Mouse (Mus musculus) CH12.LX (cell line): Measurements from ENCODE around the gene Ccdc24. TPM values are rescaled to one million over a fixed set of nuclear protein-coding genes. Genes with fewer than 3 reads are reported as not detected.

Experiments used
- DNase-seq: peaks from one replicate; pipeline ENCODE4 v3.0.0-alpha.2; 2013; ENCODE audit errors: extremely low read depth
- H3K27ac ChIP-seq: 2 replicates; pipeline ENCODE4 v1.5.1; 2012; ENCODE audit warnings: low read depth, mild to moderate bottlenecking, control low read depth, moderate library complexity; ENCODE audit not compliant: insufficient read depth
- H3K27me3 ChIP-seq: replicated peaks from 2 replicates; pipeline ENCODE3; 2012; ENCODE audit warnings: inconsistent platforms
- H3K36me3 ChIP-seq, 2 experiments: replicated peaks in 1 of 2; 2 replicates each; pipeline versions ENCODE3 to v1.6.1; 2012; ENCODE audit warnings: inconsistent platforms in 1 of 2, low read length in 1 of 2, mild to moderate bottlenecking in 1 of 2, mixed read lengths in 1 of 2, moderate library complexity in 1 of 2; ENCODE audit not compliant: control insufficient read depth in 1 of 2, insufficient read depth in 1 of 2
- H3K4me1 ChIP-seq, 2 experiments: 2 replicates each; pipeline ENCODE4 v1.6.1; 2012; ENCODE audit warnings: inconsistent platforms in 1 of 2, moderate library complexity in 1 of 2; ENCODE audit not compliant: insufficient read depth in 2 of 2, control insufficient read depth in 1 of 2
- H3K4me2 ChIP-seq: 2 replicates; pipeline ENCODE4 v1.6.1; 2012; ENCODE audit warnings: low read depth, mild to moderate bottlenecking, control low read depth; ENCODE audit not compliant: poor library complexity, insufficient read depth, severe bottlenecking
- H3K4me3 ChIP-seq, 3 experiments: fragments of 150-350 bp in 1 of 3; sonication (generic) in 1 of 3; replicated peaks in 1 of 3; 2 replicates each; pipeline versions ENCODE3 to v1.5.1; 2011 to 2012; ENCODE audit warnings: low read depth in 2 of 3, low read length in 2 of 3, mild to moderate bottlenecking in 2 of 3, moderate library complexity in 2 of 3, control low read depth in 1 of 3, improper control_type of control experiment in 1 of 3, inconsistent platforms in 1 of 3, mixed read lengths in 1 of 3; ENCODE audit not compliant: poor library complexity in 1 of 3
- H3K79me2 ChIP-seq: replicated peaks from 2 replicates; pipeline ENCODE4 v1.6.1; 2012; ENCODE audit warnings: mild to moderate bottlenecking, moderate library complexity; ENCODE audit not compliant: control insufficient read depth, poor library complexity, insufficient read depth, severe bottlenecking; ENCODE audit errors: extremely low read depth
- H3K9ac ChIP-seq: 2 replicates; pipeline ENCODE4 v1.6.1; 2012; ENCODE audit warnings: low read depth, mild to moderate bottlenecking, control low read depth, moderate library complexity; ENCODE audit not compliant: insufficient read depth
- H3K9me3 ChIP-seq: replicated peaks from 2 replicates; pipeline ENCODE3; 2012; ENCODE audit warnings: low read length, inconsistent platforms, mixed read lengths
- BHLHE40 ChIP-seq: IDR thresholded peaks from 2 replicates; pipeline ENCODE4 v1.6.1; 2011; ENCODE audit warnings: mild to moderate bottlenecking, low read depth, low read length, improper control_type of control experiment
- CHD2 ChIP-seq: IDR thresholded peaks from 2 replicates; pipeline ENCODE4 v1.6.1; 2011; ENCODE audit warnings: low read length, improper control_type of control experiment
- CTCF ChIP-seq, 2 experiments: IDR thresholded peaks in 1 of 2; conservative IDR thresholded peaks in 1 of 2; 2 replicates each; pipeline ENCODE4 v1.5.1; 2011 to 2012; ENCODE audit warnings: low read depth in 2 of 2, low read length in 2 of 2, improper control_type of control experiment in 1 of 2, inconsistent platforms in 1 of 2, mild to moderate bottlenecking in 1 of 2, moderate library complexity in 1 of 2
- E2F4 ChIP-seq: IDR thresholded peaks from 2 replicates; pipeline ENCODE4 v1.6.1; 2011; ENCODE audit warnings: low read depth, low read length, improper control_type of control experiment; ENCODE audit not compliant: insufficient replicate concordance
- EP300 ChIP-seq: IDR thresholded peaks from 2 replicates; pipeline ENCODE4 v1.6.1; 2011; ENCODE audit warnings: low read length, improper control_type of control experiment
- GABPA ChIP-seq: IDR thresholded peaks from 2 replicates; pipeline ENCODE4 v1.6.1; 2012; ENCODE audit warnings: low read depth, low read length, improper control_type of control experiment, inconsistent platforms; ENCODE audit not compliant: insufficient replicate concordance
- HCFC1 ChIP-seq: IDR thresholded peaks from 2 replicates; pipeline ENCODE4 v1.6.1; 2012; ENCODE audit warnings: low read depth, mild to moderate bottlenecking, inconsistent platforms, low read length, improper control_type of control experiment
- IRF4 ChIP-seq: IDR thresholded peaks from 2 replicates; pipeline ENCODE4 v1.6.1; 2014; ENCODE audit warnings: low read depth, mild to moderate bottlenecking, inconsistent platforms, low read length, improper control_type of control experiment
- JUN ChIP-seq: IDR thresholded peaks from 2 replicates; pipeline ENCODE4 v1.6.1; 2011; ENCODE audit warnings: low read depth, mild to moderate bottlenecking, low read length, improper control_type of control experiment, moderate library complexity; ENCODE audit not compliant: insufficient read depth
- JUND ChIP-seq: conservative IDR thresholded peaks from 2 replicates; pipeline ENCODE4 v1.6.1; 2011; ENCODE audit warnings: low read depth, low read length, improper control_type of control experiment
- KAT2A ChIP-seq: IDR thresholded peaks from 2 replicates; pipeline ENCODE4 v1.6.1; 2012; ENCODE audit warnings: low read length, improper control_type of control experiment, inconsistent platforms; ENCODE audit not compliant: insufficient replicate concordance
- MAFK ChIP-seq: IDR thresholded peaks from 2 replicates; pipeline ENCODE4 v1.6.1; 2011; ENCODE audit warnings: low read length, improper control_type of control experiment; ENCODE audit not compliant: insufficient replicate concordance
- MAZ ChIP-seq: IDR thresholded peaks from 2 replicates; pipeline ENCODE4 v1.6.1; 2012; ENCODE audit warnings: low read depth, mild to moderate bottlenecking, inconsistent platforms, low read length, improper control_type of control experiment, moderate library complexity
- MEF2A ChIP-seq: IDR thresholded peaks from 2 replicates; pipeline ENCODE4 v1.6.1; 2014; ENCODE audit warnings: low read depth, mild to moderate bottlenecking, inconsistent platforms, low read length, improper control_type of control experiment, borderline replicate concordance
- MYC ChIP-seq: IDR thresholded peaks from 2 replicates; pipeline ENCODE4 v1.6.1; 2011; ENCODE audit warnings: low read depth, mild to moderate bottlenecking, improper control_type of control experiment, low read length
- NELFE ChIP-seq: IDR thresholded peaks from 2 replicates; pipeline ENCODE4 v1.6.1; 2011; ENCODE audit warnings: low read depth, low read length, improper control_type of control experiment
- PAX5 ChIP-seq: IDR thresholded peaks from 2 replicates; pipeline ENCODE4 v1.6.1; 2012; ENCODE audit warnings: low read length, inconsistent platforms, mixed read lengths
- POLR2A ChIP-seq: IDR thresholded peaks from 2 replicates; pipeline ENCODE4 v1.6.1; 2011; ENCODE audit warnings: low read depth, mild to moderate bottlenecking, improper control_type of control experiment, low read length
- POLR2AphosphoS2 ChIP-seq: IDR thresholded peaks from 2 replicates; pipeline ENCODE4 v1.6.1; 2011; ENCODE audit warnings: low read depth, low read length, improper control_type of control experiment
- RCOR1 ChIP-seq: conservative IDR thresholded peaks from 2 replicates; pipeline ENCODE4 v1.6.1; 2012; ENCODE audit warnings: low read depth, mild to moderate bottlenecking, inconsistent platforms, low read length, improper control_type of control experiment
- SIN3A ChIP-seq: IDR thresholded peaks from 2 replicates; pipeline ENCODE4 v1.6.1; 2012; ENCODE audit warnings: low read length, improper control_type of control experiment, inconsistent platforms
- TBP ChIP-seq: conservative IDR thresholded peaks from 2 replicates; pipeline ENCODE4 v1.6.1; 2011; ENCODE audit warnings: low read depth, low read length, improper control_type of control experiment
- USF2 ChIP-seq: conservative IDR thresholded peaks from 2 replicates; pipeline ENCODE4 v1.6.1; 2011; ENCODE audit warnings: low read depth, low read length, improper control_type of control experiment
- ZKSCAN1 ChIP-seq: IDR thresholded peaks from 2 replicates; pipeline ENCODE4 v1.6.1; 2012; ENCODE audit warnings: low read depth, inconsistent platforms, low read length, improper control_type of control experiment, borderline replicate concordance
- dilution Hi-C: fragments of 300-500 bp; cut with MboI; formaldehyde crosslinking; loops from 2 replicates; pipeline ENCODE4 v1.14.3; 2020; ENCODE audit warnings: low sequenced_read_pairs; ENCODE audit not compliant: extremely low pct_unique_long_range_greater_than_20kb, extremely low pct_ligation_motif_present
- in situ Hi-C: fragments of 300-500 bp; cut with MboI; formaldehyde crosslinking; loops from 3 replicates; pipeline ENCODE4 v1.14.3; 2019; ENCODE audit warnings: low sequenced_read_pairs, low pct_ligation_motif_present, low pct_unique_long_range_greater_than_20kb, mixed read lengths
- polyA plus RNA-seq: library from polyadenylated mRNA; unstranded; fragments of >175 nt; gene quantifications from 2 replicates; pipeline ENCODE4 v1.2.1, GENCODE M21; 2012; ENCODE audit warnings: low read depth; ENCODE audit not compliant: insufficient read length
- total RNA-seq, 2 experiments: library from RNA; depleted of rRNA; stranded (reverse); fragments of 300-350 nt in 1 of 2; fragments of >200 nt in 1 of 2; gene quantifications; 2 replicates each; pipeline ENCODE4 v1.2.3; 2012 to 2014

Ccdc24 gene
- total and polyA plus RNA-seq, 3 experiments: 0.81 to 0.93 TPM; not detected in 1

GRCm38 (mm10) chr4:117894601-117895000, 22.2 kb upstream of the Ccdc24 start:
- no peak overlapping the region for H3K27ac ChIP-seq
- DNase-seq: no peak
- TF ChIP-seq TBP (no peak), PAX5 (no peak), CTCF (conservative IDR thresholded peaks at IDR 0.05 in 1 of 2, IDR thresholded peaks at IDR 0.05 in 1 of 2; ENCODE audit: low read depth in 2 of 2, low read length in 2 of 2) (no peak), ZKSCAN1 (no peak), KAT2A (no peak), JUND (no peak), MYC (no peak), HCFC1 (no peak), POLR2AphosphoS2 (no peak), POLR2A (no peak), GABPA (no peak), MAFK (no peak)
- TF ChIP-seq, all 38 proteins: peak for 0
- Histone ChIP-seq H3K27me3 (no peaks in the 10 kb centered on the region), H3K9me3 (no peaks in the 10 kb centered on the region), H3K4me3 (no peak overlapping the region), H3K36me3 (peaks cover 51 to 77% of the 10 kb centered on the region in 2 experiments), H3K4me1 (peaks cover 5 to 24% of the 10 kb centered on the region in 2 experiments), H3K9ac (no peak overlapping the region), H3K79me2 (peaks cover 7% of the 10 kb centered on the region; the same call in 1 of the 2 replicates), H3K4me2 (no peak overlapping the region)
- dilution Hi-C loops (no loop called here), in situ Hi-C loops (no loop called here)

- no peak overlapping the region for H3K9ac ChIP-seq
- H3K4me1 ChIP-seq: peaks cover 5 to 24% of the 10 kb centered on the region in 2 experiments
- DNase-seq: peak; percentile 41
- H3K79me2 ChIP-seq: peaks cover 7% of the 10 kb centered on the region; the same call in 1 of the 2 replicates
- H3K4me3 ChIP-seq: no peak overlapping the region
- TF ChIP-seq SIN3A (peak; percentile 66; the same call in 1 of the 2 replicates), MYC (no peak), MAFK (no peak), JUND (no peak)
- TF ChIP-seq, all 38 proteins: peak for 1
- Histone ChIP-seq H3K27ac (no peak overlapping the region), H3K27me3 (no peaks in the 10 kb centered on the region), H3K36me3 (peaks cover 45 to 77% of the 10 kb centered on the region in 2 experiments), H3K4me2 (no peak overlapping the region), H3K9me3 (no peaks in the 10 kb centered on the region)
- dilution Hi-C loops: no loop called here
- in situ Hi-C loops: no loop called here
These were observed 21.0 kb upstream of the Ccdc24 start for GRCm38 (mm10) chr4:117893376-117893775.

DNA sequence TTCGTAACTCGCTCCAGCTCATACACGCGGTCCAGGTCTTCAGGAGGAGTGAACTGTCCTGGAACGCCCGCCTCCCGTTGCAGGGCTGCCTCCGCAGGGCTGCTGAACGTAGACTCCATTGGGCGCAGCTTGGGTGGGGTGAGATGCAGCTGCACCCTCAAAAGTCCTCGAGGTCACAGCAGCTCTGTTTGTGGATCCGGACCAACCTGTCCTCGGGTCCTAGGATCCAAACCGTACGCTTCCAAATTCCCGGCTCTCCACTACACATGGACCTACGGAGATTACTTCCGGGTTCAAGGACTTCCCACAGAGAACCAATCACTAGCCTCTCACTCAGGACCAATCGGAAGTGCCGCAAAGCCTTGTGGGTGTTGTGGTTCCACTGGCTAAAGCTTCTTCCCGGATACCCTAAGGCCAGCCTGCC, 19.4 kb upstream of the Ccdc24 start, which contains the start of gene Dph2:
Dph2 (minus strand) TSS at position 295 of the 424 bp plus-strand sequence.
- peaks cover 34 to 66% of the 10 kb centered on the region in 2 experiments for H3K36me3 ChIP-seq
- no peaks in the 10 kb centered on the region for H3K27me3 ChIP-seq
- peak within 1 kb of the TSS; percentile 73 for H3K4me2 ChIP-seq
- dilution Hi-C loops (no loop called here), in situ Hi-C loops (no loop called here)
- H3K4me3 ChIP-seq: peak within 1 kb of the TSS; percentile 70 to 91 (median 88)
- H3K4me1 ChIP-seq: peaks cover 5 to 21% of the 10 kb centered on the region in 2 experiments
- H3K27ac ChIP-seq: no peak within 1 kb of the TSS
- peak within 1 kb of the TSS; percentile 67 for H3K9ac ChIP-seq
- peaks cover 9% of the 10 kb centered on the region for H3K79me2 ChIP-seq
- no peaks in the 10 kb centered on the region for H3K9me3 ChIP-seq
- peak; percentile 92 for DNase-seq
- TF ChIP-seq MYC: peak; percentile 95
- TF ChIP-seq SIN3A: peak; percentile 97
- no peak for TF ChIP-seq USF2
- 0 out of 2 replicates have a peak, but pooled peaks have one; percentile 16 for TF ChIP-seq IRF4
- 0 out of 2 replicates have a peak, but pooled peaks have one; percentile 22 for TF ChIP-seq BHLHE40
- no peak for TF ChIP-seq E2F4
- no peak for TF ChIP-seq RCOR1
- 0 out of 2 replicates have a peak, but pooled peaks have one; percentile 58 for TF ChIP-seq POLR2AphosphoS2
- TF ChIP-seq MAZ: no peak
- TF ChIP-seq JUND: no peak
- TF ChIP-seq JUN: no peak
- TF ChIP-seq NELFE: peak; percentile 75
- TF ChIP-seq CHD2: peak; percentile 89
- no peak for TF ChIP-seq EP300
- no peak for TF ChIP-seq ZKSCAN1
- peak; percentile 52; the same call in 1 of the 2 replicates for TF ChIP-seq GABPA
- no peak for TF ChIP-seq MEF2A
